Mouse (Mus musculus): ENCODE measurements around the gene Fbxl5. TPM values are rescaled to one million over a fixed set of nuclear protein-coding genes. Genes with fewer than 3 reads are reported as not detected.

The Fbxl5 gene
- total RNA-seq, 2 experiments from 2014 or later: 20.9 to 25.2 TPM

GRCm38 (mm10) chr5:43837372-43837771, 15.9 kb upstream of the Fbxl5 start:
- ATAC-seq (replicated peaks; ENCODE audit: low FRiP score, poor library complexity, severe bottlenecking): no peak; the same call in 1 of the 2 replicates

GRCm38 (mm10) chr5:43836590-43836989, 15.2 kb upstream of the Fbxl5 start:
- ATAC-seq (replicated peaks; ENCODE audit: low FRiP score, poor library complexity, severe bottlenecking): no peak

- no peak for ATAC-seq (replicated peaks; ENCODE audit: low FRiP score, poor library complexity, severe bottlenecking)
Observed at GRCm38 (mm10) chr5:43827366-43827765, 5.9 kb upstream of the Fbxl5 start.

- ATAC-seq (replicated peaks; ENCODE audit: low FRiP score, poor library complexity, severe bottlenecking): no peak
Observed at GRCm38 (mm10) chr5:43826883-43827282, 5.4 kb upstream of the Fbxl5 start.

GRCm38 (mm10) chr5:43824580-43824979, 3.1 kb upstream of the Fbxl5 start:
- no peak for ATAC-seq (replicated peaks; ENCODE audit: low FRiP score, poor library complexity, severe bottlenecking)

- no peak for ATAC-seq (replicated peaks; ENCODE audit: low FRiP score, poor library complexity, severe bottlenecking)
Observed at GRCm38 (mm10) chr5:43822824-43823223, 1.4 kb upstream of the Fbxl5 start.

- no peak for ATAC-seq (replicated peaks; ENCODE audit: low FRiP score, poor library complexity, severe bottlenecking)
Observed at GRCm38 (mm10) chr5:43822199-43822598, 761 bp upstream of the Fbxl5 start.

GRCm38 (mm10) chr5:43820785-43821184, 653 bp downstream of the Fbxl5 start:
- ATAC-seq (replicated peaks; ENCODE audit: low FRiP score, poor library complexity, severe bottlenecking): no peak

GRCm38 (mm10) chr5:43818695-43819094, 2.7 kb downstream of the Fbxl5 start, which contains the start of gene Bst1:
TSS of gene Bst1 (plus strand) at chr5:43818885.
- no peak for ATAC-seq (replicated peaks; ENCODE audit: low FRiP score, poor library complexity, severe bottlenecking)

GRCm38 (mm10) chr5:43815769-43816168, 5.7 kb downstream of the Fbxl5 start:
- no peak for ATAC-seq (replicated peaks; ENCODE audit: low FRiP score, poor library complexity, severe bottlenecking)

GRCm38 (mm10) chr5:43814536-43814935, 6.9 kb downstream of the Fbxl5 start:
- ATAC-seq (replicated peaks; ENCODE audit: low FRiP score, poor library complexity, severe bottlenecking): no peak

- no peak for ATAC-seq (replicated peaks; ENCODE audit: low FRiP score, poor library complexity, severe bottlenecking)
Observed at GRCm38 (mm10) chr5:43810427-43811062, 10.9 kb downstream of the Fbxl5 start.

GRCm38 (mm10) chr5:43807744-43808696, 13.4 kb downstream of the Fbxl5 start:
- no peak for ATAC-seq (replicated peaks; ENCODE audit: low FRiP score, poor library complexity, severe bottlenecking)

- no peak for ATAC-seq (replicated peaks; ENCODE audit: low FRiP score, poor library complexity, severe bottlenecking)
Observed at GRCm38 (mm10) chr5:43806914-43807313, 14.5 kb downstream of the Fbxl5 start.

GRCm38 (mm10) chr5:43806340-43806739, 15.1 kb downstream of the Fbxl5 start:
- no peak for ATAC-seq (replicated peaks; ENCODE audit: low FRiP score, poor library complexity, severe bottlenecking)

GRCm38 (mm10) chr5:43805401-43805800, 16.0 kb downstream of the Fbxl5 start:
- no peak for ATAC-seq (replicated peaks; ENCODE audit: low FRiP score, poor library complexity, severe bottlenecking)

GRCm38 (mm10) chr5:43801798-43802197, 19.6 kb downstream of the Fbxl5 start:
- no peak for ATAC-seq (replicated peaks; ENCODE audit: low FRiP score, poor library complexity, severe bottlenecking)

- no peak for ATAC-seq (replicated peaks; ENCODE audit: low FRiP score, poor library complexity, severe bottlenecking)
Observed at GRCm38 (mm10) chr5:43801253-43801652, 20.2 kb downstream of the Fbxl5 start.

- no peak for ATAC-seq (replicated peaks; ENCODE audit: low FRiP score, poor library complexity, severe bottlenecking)
Observed at GRCm38 (mm10) chr5:43800700-43801099, 20.7 kb downstream of the Fbxl5 start.

- no peak for ATAC-seq (replicated peaks; ENCODE audit: low FRiP score, poor library complexity, severe bottlenecking)
Observed at GRCm38 (mm10) chr5:43799530-43799929, 21.9 kb downstream of the Fbxl5 start.

- ATAC-seq (replicated peaks; ENCODE audit: low FRiP score, poor library complexity, severe bottlenecking): no peak
Observed at GRCm38 (mm10) chr5:43792354-43792753, 29.1 kb downstream of the Fbxl5 start.
